Mouse (Mus musculus): Measurements from ENCODE around the gene Rimklb.

GRCm38 (mm10) chr6:122523289-122523688 lies 24.7 kb upstream of the Rimklb start:
- TF ChIP-seq CTCF (conservative IDR thresholded peaks at IDR 0.05; ENCODE audit: low read length) (peak; percentile 55), POU5F1 (IDR thresholded peaks at IDR 0.05; ENCODE audit: borderline replicate concordance, low read length) (no peak)

Data from E14TG2a.4 (cell line).